Mouse (Mus musculus) forebrain, embryonic 12.5 days (tissue): ENCODE data around the gene Rhox6. TPM values are rescaled to one million over a fixed set of nuclear protein-coding genes. Genes with fewer than 3 reads are reported as not detected.
"Not testable (repeated sequence)": the region's sequence is repeated elsewhere in the genome, so short reads cannot be mapped to it uniquely, and the experiment has no call there.

Experiments
- ATAC-seq: fragments of 200-750 bp; cut with Nextera tagmentation; 2 replicates; pipeline ENCODE4 v1.8.0; 2017; ENCODE audit warnings: moderate TSS enrichment; ENCODE audit not compliant: low FRiP score
- H3K27ac ChIP-seq: fragments of 300-500 bp; sonication (generic); 2 replicates; pipeline ENCODE4 v1.5.1; 2016; ENCODE audit warnings: mild to moderate bottlenecking
- H3K27me3 ChIP-seq: fragments of 300-500 bp; sonication (generic); 2 replicates; pipeline ENCODE4 v1.6.1; 2016; ENCODE audit warnings: mild to moderate bottlenecking
- H3K36me3 ChIP-seq: fragments of 300-500 bp; sonication (generic); replicated peaks from 2 replicates; pipeline ENCODE4 v1.6.1; 2016; ENCODE audit warnings: mild to moderate bottlenecking
- H3K4me1 ChIP-seq: fragments of 300-500 bp; sonication (generic); 2 replicates; pipeline ENCODE4 v1.6.1; 2016
- H3K4me2 ChIP-seq: fragments of 300-500 bp; sonication (generic); 2 replicates; pipeline ENCODE4 v1.6.1; 2016; ENCODE audit warnings: mild to moderate bottlenecking, moderate library complexity
- H3K4me3 ChIP-seq: fragments of 300-500 bp; sonication (generic); replicated peaks from 2 replicates; pipeline ENCODE4 v1.5.1; 2016; ENCODE audit warnings: mild to moderate bottlenecking
- H3K9ac ChIP-seq: fragments of 300-500 bp; sonication (generic); 2 replicates; pipeline ENCODE4 v1.6.1; 2016; ENCODE audit warnings: mild to moderate bottlenecking
- H3K9me3 ChIP-seq: fragments of 300-500 bp; sonication (generic); 2 replicates; pipeline ENCODE4 v1.6.1; 2016
- WGBS: fragments of 180-500 bp; shearing (Covaris S2); methylation state at CpG from one replicate; pipeline ENCODE4 v1.1.7; 2016; 5-methylcytosine and 5-hydroxymethylcytosine counted together
- polyA plus RNA-seq: library from polyadenylated mRNA; unstranded; fragments of >200 nt; fragmentation: Nextera tagmentation; extraction: Ambion mirVana; gene quantifications from 2 replicates; pipeline ENCODE4 v1.2.1, GENCODE M21; 2016

Rhox6 gene
- polyA plus RNA-seq, result not detected in 2 replicates

DNA sequence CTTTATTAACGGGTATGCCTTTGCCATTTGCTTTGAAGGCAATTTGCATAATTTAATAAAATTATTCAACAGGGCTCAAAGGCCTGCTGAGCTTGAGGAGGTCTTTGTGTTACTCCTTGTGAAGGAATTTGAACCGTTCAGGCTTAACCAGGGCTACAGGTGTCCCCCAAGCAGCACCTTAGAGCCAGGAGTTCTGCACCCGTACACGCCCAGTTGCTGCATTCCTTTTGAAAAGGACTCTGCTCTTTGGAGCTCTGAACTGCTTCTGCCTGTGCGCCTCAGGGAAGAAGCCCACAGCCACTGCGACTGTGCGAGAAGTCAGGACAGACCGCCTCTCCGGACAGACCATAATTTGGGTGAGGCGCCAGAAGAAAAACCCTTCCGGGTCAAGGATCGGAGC is at the start of gene Rhox6:
Gene Rhox6 (plus strand): TSS at position 301 of the 400 bp plus-strand sequence.
- not testable (repeated sequence) for ATAC-seq, H3K36me3 ChIP-seq, H3K9me3 ChIP-seq, H3K27me3 ChIP-seq, H3K4me1 ChIP-seq, H3K4me3 ChIP-seq, H3K4me2 ChIP-seq, H3K9ac ChIP-seq, H3K27ac ChIP-seq
- WGBS, result 93% methylated on average over 4 of the region's 12 CpGs

DNA sequence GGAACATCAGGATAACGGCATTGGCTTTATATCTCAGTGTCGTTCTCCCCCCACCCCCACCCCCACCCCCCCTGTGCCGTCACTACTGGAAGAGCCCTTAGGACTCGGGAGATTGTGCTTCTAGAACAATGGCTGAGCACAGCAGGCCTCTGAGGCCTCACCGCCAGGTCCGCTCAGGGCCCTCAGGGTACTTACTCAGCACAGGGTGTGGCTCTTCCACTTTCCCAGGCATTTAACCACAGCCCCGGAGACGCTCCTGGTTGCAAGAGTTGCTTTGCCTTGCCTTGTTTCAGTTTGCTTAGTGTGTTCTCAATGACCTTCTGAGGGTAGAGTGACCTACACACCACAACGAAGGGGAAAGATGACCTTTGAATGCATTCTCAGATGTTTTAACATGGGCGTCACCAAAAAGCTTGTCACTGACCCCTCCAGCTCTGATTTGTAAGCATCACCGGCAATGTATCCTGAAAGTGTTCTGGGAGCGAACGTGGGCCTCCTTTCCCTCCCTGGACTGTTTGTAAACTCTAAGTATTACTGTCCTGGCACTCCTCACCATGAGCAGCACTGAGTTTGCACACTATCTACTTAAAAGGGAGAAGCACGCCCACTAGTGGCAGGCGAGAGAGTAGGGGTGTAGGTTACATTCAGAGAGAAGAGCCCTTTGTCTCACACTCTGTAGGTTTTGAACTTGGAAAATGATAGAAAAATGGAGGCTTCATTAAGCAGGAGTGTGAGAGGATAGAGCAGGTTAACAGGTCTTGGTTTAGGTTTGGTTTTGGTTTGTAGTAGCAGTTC is 19.2 kb upstream of the Rhox6 start:
- Histone ChIP-seq H3K27ac (no peak overlapping the region), H3K27me3 (no peaks in the 10 kb centered on the region), H3K9ac (no peak overlapping the region), H3K4me1 (no peaks in the 10 kb centered on the region), H3K9me3 (no peaks in the 10 kb centered on the region), H3K4me2 (no peak overlapping the region), H3K36me3 (no peaks in the 10 kb centered on the region), H3K4me3 (no peak overlapping the region)
- no peak for ATAC-seq
- 81% methylated on average over 15 of the region's 15 CpGs for WGBS

DNA sequence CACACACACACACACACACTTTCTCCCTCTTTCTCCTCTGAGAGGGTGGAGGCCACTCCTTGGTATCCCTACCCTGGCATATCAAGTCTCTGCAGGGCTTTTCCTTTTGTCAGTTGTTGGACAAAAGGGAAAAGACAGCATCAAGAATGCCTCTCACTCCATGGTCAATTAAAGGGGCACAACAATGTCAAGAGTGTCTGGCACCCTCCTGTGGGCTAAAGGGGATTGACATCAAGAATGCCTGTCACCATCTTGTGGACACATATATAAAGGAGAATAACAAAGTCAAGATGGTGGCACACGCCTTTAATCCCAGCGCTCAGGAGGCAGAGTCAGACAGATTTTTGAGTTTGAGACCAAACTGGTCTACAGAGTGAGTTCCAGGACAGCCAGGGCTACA is 17.3 kb upstream of the Rhox6 start:
- H3K27me3 ChIP-seq, result no peaks in the 10 kb centered on the region
- WGBS, result 79% methylated on average over 2 of the region's 2 CpGs

DNA sequence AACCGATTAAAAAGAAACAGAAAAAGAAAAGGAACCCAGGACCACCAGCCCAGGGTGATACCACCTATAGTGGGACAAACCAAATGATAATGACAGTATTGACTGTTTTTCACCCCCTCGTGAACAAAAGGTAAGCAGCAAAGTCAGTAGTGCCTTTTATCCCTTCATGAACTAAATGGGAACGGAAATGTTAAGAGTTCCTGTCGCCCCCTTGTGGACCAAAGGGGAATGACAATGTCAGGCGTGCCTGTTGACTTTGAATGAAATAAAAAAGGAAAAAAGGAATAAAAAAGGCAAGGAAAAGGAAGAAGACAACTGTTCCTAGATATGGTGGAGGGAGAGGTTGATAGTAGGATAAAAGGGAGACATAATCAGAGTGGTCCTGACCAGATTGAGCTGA is 15.5 kb upstream of the Rhox6 start:
- Histone ChIP-seq H3K9me3 (no peaks in the 10 kb centered on the region), H3K27me3 (no peaks in the 10 kb centered on the region), H3K4me1 (no peaks in the 10 kb centered on the region), H3K4me2 (no peak overlapping the region), H3K27ac (no peak overlapping the region), H3K4me3 (no peak overlapping the region), H3K9ac (no peak overlapping the region), H3K36me3 (no peaks in the 10 kb centered on the region)
- WGBS, result 32% methylated on average over 5 of the region's 5 CpGs
- no peak for ATAC-seq

More for the DNA sequence above, 17.3 kb upstream of the Rhox6 start:
- Histone ChIP-seq H3K9me3 (no peaks in the 10 kb centered on the region), H3K9ac (no peak overlapping the region), H3K27ac (no peak overlapping the region), H3K4me3 (no peak overlapping the region), H3K4me1 (no peaks in the 10 kb centered on the region), H3K36me3 (no peaks in the 10 kb centered on the region), H3K4me2 (no peak overlapping the region)
- ATAC-seq, result no peak

DNA sequence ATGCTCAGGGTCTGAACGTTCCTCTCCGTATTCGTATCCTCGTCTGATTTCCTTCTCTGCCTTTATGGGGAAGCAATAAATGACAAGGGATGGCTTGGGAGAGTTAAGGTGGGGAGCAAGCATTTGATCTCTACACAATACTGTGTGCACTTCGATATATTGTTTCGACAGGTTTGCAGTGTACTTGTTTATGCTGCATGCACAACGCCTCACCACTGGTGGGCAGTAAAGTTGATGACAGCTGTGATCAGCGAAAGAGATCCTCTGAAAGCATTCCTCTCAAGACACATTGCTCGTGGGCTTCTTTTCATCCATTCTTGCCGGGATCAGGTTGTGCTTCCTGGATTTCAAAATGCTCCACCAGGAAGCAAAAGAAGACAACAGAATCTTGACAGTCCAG is 11.0 kb upstream of the Rhox6 start:
- Histone ChIP-seq H3K4me2 (no peak overlapping the region), H3K36me3 (no peaks in the 10 kb centered on the region), H3K9me3 (no peaks in the 10 kb centered on the region), H3K4me1 (no peaks in the 10 kb centered on the region), H3K27me3 (no peaks in the 10 kb centered on the region), H3K4me3 (no peak overlapping the region), H3K27ac (no peak overlapping the region), H3K9ac (no peak overlapping the region)
- 85% methylated on average over 10 of the region's 10 CpGs for WGBS
- no peak for ATAC-seq

DNA sequence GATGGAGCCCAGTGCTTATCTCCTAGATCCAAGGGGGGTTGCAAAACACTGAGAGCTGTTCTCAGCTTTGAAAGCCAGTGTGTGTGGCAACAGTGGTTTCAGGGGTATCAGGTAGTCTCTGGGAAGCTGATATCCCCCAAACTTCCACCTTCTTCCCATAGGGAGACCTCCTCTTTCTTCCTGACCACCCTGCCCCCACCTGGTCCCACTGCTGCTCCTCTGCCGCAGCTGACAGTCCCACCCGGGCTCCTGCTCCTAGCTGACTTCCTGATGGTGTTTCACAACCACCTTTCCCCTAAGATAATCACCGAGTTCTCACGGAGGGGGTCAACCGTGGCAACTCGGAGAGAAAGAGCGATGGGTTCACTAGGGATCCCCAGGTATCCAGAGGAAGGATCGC is 4.7 kb downstream of the Rhox6 start, which contains the start of gene Rhox7a:
Gene Rhox7a (plus strand): TSS at position 301 of the 400 bp plus-strand sequence.
- H3K9me3 ChIP-seq, H3K9ac ChIP-seq, H3K4me3 ChIP-seq, H3K27me3 ChIP-seq, ATAC-seq, H3K4me2 ChIP-seq, H3K27ac ChIP-seq, H3K4me1 ChIP-seq, H3K36me3 ChIP-seq: not testable (repeated sequence)
- WGBS, result 88% methylated on average over 8 of the region's 8 CpGs

DNA sequence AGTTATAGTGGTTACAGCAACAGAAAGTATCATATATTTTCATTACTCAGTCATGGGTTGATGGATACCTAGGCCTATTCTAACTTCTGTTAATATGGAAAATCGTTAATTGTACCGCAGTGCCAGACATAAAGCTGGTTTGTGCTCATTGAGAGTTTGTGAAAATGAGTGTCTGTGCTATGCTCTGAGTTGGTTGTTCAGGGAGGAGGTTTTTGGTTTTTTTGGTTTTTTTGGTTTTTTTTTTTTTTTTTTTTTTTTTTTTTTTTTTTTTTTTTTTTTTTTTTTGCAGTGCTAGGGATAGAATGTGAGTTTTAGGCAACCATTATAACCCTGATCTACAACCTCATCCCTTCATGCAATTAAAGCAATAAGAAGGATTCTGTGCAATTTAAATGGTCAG is 44.9 kb downstream of the Rhox6 start:
- Histone ChIP-seq H3K27me3 (no peaks in the 10 kb centered on the region), H3K36me3 (no peaks in the 10 kb centered on the region), H3K4me1 (no peaks in the 10 kb centered on the region), H3K27ac (no peak overlapping the region), H3K9me3 (no peaks in the 10 kb centered on the region), H3K9ac (no peak overlapping the region), H3K4me3 (no peak overlapping the region), H3K4me2 (no peak overlapping the region)
- 91% methylated on average over 2 of the region's 2 CpGs for WGBS
- no peak for ATAC-seq

DNA sequence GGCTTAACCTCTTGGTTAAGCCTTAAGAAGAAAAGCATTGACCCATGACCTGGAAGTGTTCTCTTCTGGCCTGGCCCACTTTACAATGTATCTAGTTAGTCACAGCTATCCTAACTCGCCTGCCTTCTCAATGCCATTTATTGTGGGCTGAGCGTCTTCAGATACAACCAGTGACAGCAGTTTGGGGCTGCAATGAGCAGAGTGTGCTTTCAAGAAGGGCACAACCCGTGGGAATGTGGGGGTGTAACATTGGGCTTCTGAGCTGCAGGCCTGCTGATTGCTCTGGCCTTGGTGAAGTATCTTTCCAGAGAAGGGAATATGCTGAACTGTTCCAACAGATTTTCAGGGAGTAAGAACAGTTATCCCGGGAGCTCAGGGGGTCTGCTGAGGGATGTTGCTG is 52.1 kb downstream of the Rhox6 start, which contains the start of gene Rhox8:
Gene Rhox8 (minus strand): TSS at position 101 of the 400 bp plus-strand sequence.
- no peak within 1 kb of the TSS for H3K27ac ChIP-seq
- H3K4me3 ChIP-seq, result no peak within 1 kb of the TSS
- no peak within 1 kb of the TSS for H3K4me2 ChIP-seq
- H3K4me1 ChIP-seq, result no peaks in the 10 kb centered on the region
- 79% methylated on average over 4 of the region's 4 CpGs for WGBS
- no peaks in the 10 kb centered on the region for H3K36me3 ChIP-seq
- ATAC-seq, result no peak
- no peaks in the 10 kb centered on the region for H3K27me3 ChIP-seq
- H3K9me3 ChIP-seq, result no peaks in the 10 kb centered on the region
- H3K9ac ChIP-seq, result no peak within 1 kb of the TSS

Other genes with a start within 250 kb of the Rhox6 start
- not detected in 2 replicates for gene Rhox3f, start 245.9 kb upstream of the Rhox6 start, polyA plus RNA-seq
- gene Rhox4f, start 219.2 kb upstream of the Rhox6 start, polyA plus RNA-seq, result not detected in 2 replicates
- gene Rhox3g, start 198.3 kb upstream of the Rhox6 start, polyA plus RNA-seq, result not detected in 2 replicates
- gene Rhox2g, start 183.4 kb upstream of the Rhox6 start, polyA plus RNA-seq, result not detected in 2 replicates
- gene Rhox4g, start 175.6 kb upstream of the Rhox6 start, polyA plus RNA-seq, result not detected in 2 replicates
- not detected in 2 replicates for gene Rhox3h, start 158.1 kb upstream of the Rhox6 start, polyA plus RNA-seq
- not detected in 2 replicates for gene Rhox2h, start 153.6 kb upstream of the Rhox6 start, polyA plus RNA-seq
- gene Rhox5, start 22.1 kb upstream of the Rhox6 start, polyA plus RNA-seq, result 0.45 and 0.88 TPM in 2 replicates
- gene Rhox7a, start 4.8 kb downstream of the Rhox6 start, polyA plus RNA-seq, result not detected in 2 replicates
- gene Rhox8, start 52.0 kb downstream of the Rhox6 start, polyA plus RNA-seq, result 0.15 TPM in 1 of 2 replicates, not detected in the other
- not detected in 2 replicates for gene Rhox7b, start 70.3 kb downstream of the Rhox6 start, polyA plus RNA-seq
- gene Rhox9, start 74.9 kb downstream of the Rhox6 start, polyA plus RNA-seq, result not detected in 2 replicates
- gene Btg1-ps1, start 191.9 kb downstream of the Rhox6 start, polyA plus RNA-seq, result not detected in 2 replicates
- not detected in 2 replicates for gene Btg1-ps2, start 216.2 kb downstream of the Rhox6 start, polyA plus RNA-seq
- gene Rhox10, start 239.6 kb downstream of the Rhox6 start, polyA plus RNA-seq, result not detected in 2 replicates